Mouse (Mus musculus): ENCODE measurements around the gene Tspan5. TPM values are rescaled to one million over a fixed set of nuclear protein-coding genes. Genes with fewer than 3 reads are reported as not detected.

Tspan5 gene
- total and polyA plus RNA-seq, 2 experiments from 2014 or later, result 99.4 to 156 TPM

DNA sequence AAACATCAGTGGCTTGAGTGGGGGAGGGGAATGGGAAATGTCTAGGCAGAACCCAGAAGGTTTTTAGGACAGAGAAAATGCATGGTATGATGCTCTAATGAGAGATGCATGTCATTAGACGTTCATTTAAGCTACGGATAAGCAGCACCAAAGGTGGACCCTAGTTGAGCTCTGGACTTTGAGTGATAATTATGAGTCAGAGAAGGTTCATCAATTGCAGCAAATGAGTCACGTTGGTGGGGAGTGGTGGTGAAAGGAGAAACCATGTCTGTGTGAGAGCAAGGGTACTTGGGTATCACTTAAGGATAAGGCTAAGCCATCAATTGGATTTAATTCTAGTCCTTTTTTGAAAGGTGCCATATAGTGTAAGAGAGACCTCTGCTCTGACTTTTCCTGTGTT is 1.7 kb upstream of the Tspan5 start:
- no peaks in the 10 kb centered on the region for H3K36me3 ChIP-seq (ENCODE audit: insufficient read depth, low read length)
- H3K4me3 ChIP-seq (ENCODE audit: low read depth, low read length), result no peak overlapping the region
- no peak overlapping the region for H3K9ac ChIP-seq (replicated peaks; ENCODE audit: low read length, poor library complexity, severe bottlenecking)
- WGBS, result 84% methylated on average over 3 of the region's 3 CpGs
- 0 out of 2 replicates have a peak, but pooled peaks cover 6% of the 10 kb centered on the region for H3K4me1 ChIP-seq (ENCODE audit: insufficient read depth, low read length)
- H3K27me3 ChIP-seq (ENCODE audit: insufficient read depth, low read length), result no peaks in the 10 kb centered on the region
- DNase-seq (ENCODE audit: low spot score), result no peak
- H3K4me2 ChIP-seq (ENCODE audit: low read depth, low read length, poor library complexity, severe bottlenecking), result no peak overlapping the region
- no peaks in the 10 kb centered on the region for H3K9me3 ChIP-seq (ENCODE audit: low read length)
- no peak overlapping the region for H3K27ac ChIP-seq (ENCODE audit: low read depth, low read length)
- no peak for TF ChIP-seq CTCF (IDR thresholded peaks at IDR 0.05)
- ATAC-seq (ENCODE audit: low FRiP score), result no peak

GRCm38 (mm10) chr3:138740843-138741540 is 1.0 kb upstream of the Tspan5 start:
- DNase-seq (ENCODE audit: low spot score), result no peak
- peak overlapping the region; percentile 94 for H3K27ac ChIP-seq (ENCODE audit: low read depth, low read length)

DNA sequence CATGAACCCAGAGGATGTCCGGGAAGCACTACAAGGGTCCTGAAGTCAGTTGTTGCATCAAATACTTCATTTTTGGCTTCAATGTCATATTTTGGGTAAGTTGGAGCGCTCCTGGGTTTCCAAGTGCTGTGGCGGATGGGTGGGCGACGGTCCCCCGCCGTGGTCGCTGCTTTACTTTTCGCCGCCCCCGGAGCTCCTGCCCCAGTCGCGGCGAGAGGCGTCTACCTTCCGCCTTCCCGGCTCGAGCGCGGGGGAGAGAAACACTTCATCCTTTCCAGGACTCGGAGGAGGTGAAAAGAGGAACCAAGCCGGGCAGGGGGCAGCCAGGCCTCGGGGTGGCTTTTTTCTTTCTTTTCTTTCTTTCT is 553 bp downstream of the Tspan5 start:
- TF ChIP-seq CTCF (IDR thresholded peaks at IDR 0.05), result no peak
- ATAC-seq (ENCODE audit: low FRiP score), result 0 out of 2 replicates have a peak, but pooled peaks have one; percentile 26
- 0% methylated on average over 23 of the region's 23 CpGs for WGBS

More at GRCm38 (mm10) chr3:138740843-138741540, 1.0 kb upstream of the Tspan5 start:
- H3K4me3 ChIP-seq (ENCODE audit: low read depth, low read length), result peak overlapping the region; percentile 93; the same call in 1 of the 2 replicates
- ATAC-seq (ENCODE audit: low FRiP score), result no peak
- TF ChIP-seq CTCF (IDR thresholded peaks at IDR 0.05), result no peak
- peak overlapping the region; percentile 79 for H3K4me2 ChIP-seq (ENCODE audit: low read depth, low read length, poor library complexity, severe bottlenecking)
- H3K27me3 ChIP-seq (ENCODE audit: insufficient read depth, low read length), result no peaks in the 10 kb centered on the region
- H3K36me3 ChIP-seq (ENCODE audit: insufficient read depth, low read length), result no peaks in the 10 kb centered on the region
- no peaks in the 10 kb centered on the region for H3K9me3 ChIP-seq (ENCODE audit: low read length)
- peak overlapping the region; percentile 77; the same call in 1 of the 2 replicates for H3K9ac ChIP-seq (replicated peaks; ENCODE audit: low read length, poor library complexity, severe bottlenecking)
- WGBS, result 66% methylated on average over 8 of the region's 8 CpGs
- H3K4me1 ChIP-seq (ENCODE audit: insufficient read depth, low read length), result peaks cover 12% of the 10 kb centered on the region; the same call in 1 of the 2 replicates

GRCm38 (mm10) chr3:138743061-138743671 is 1.2 kb downstream of the Tspan5 start:
- H3K36me3 ChIP-seq (ENCODE audit: insufficient read depth, low read length), result no peaks in the 10 kb centered on the region
- peak overlapping the region; percentile 93 for H3K4me3 ChIP-seq (ENCODE audit: low read depth, low read length)
- no peak for TF ChIP-seq CTCF (IDR thresholded peaks at IDR 0.05)
- ATAC-seq (ENCODE audit: low FRiP score), result peak; percentile 80
- peak overlapping the region; percentile 77 for H3K9ac ChIP-seq (replicated peaks; ENCODE audit: low read length, poor library complexity, severe bottlenecking)
- WGBS, result under 1% methylated on average over 33 of the region's 33 CpGs
- peak overlapping the region; percentile 79 for H3K4me2 ChIP-seq (ENCODE audit: low read depth, low read length, poor library complexity, severe bottlenecking)
- peaks cover 19% of the 10 kb centered on the region for H3K4me1 ChIP-seq (ENCODE audit: insufficient read depth, low read length)
- peak overlapping the region; percentile 94 for H3K27ac ChIP-seq (ENCODE audit: low read depth, low read length)
- no peaks in the 10 kb centered on the region for H3K27me3 ChIP-seq (ENCODE audit: insufficient read depth, low read length)
- peak; percentile 91 for DNase-seq (ENCODE audit: low spot score)
- H3K9me3 ChIP-seq (ENCODE audit: low read length), result no peaks in the 10 kb centered on the region

More for the DNA sequence above, 553 bp downstream of the Tspan5 start:
- Histone ChIP-seq H3K27me3 (ENCODE audit: insufficient read depth, low read length) (no peaks in the 10 kb centered on the region), H3K4me2 (ENCODE audit: low read depth, low read length, poor library complexity, severe bottlenecking) (peak overlapping the region; percentile 79), H3K9ac (replicated peaks; ENCODE audit: low read length, poor library complexity, severe bottlenecking) (peak overlapping the region; percentile 77), H3K4me1 (ENCODE audit: insufficient read depth, low read length) (peaks cover 19% of the 10 kb centered on the region), H3K4me3 (ENCODE audit: low read depth, low read length) (peak overlapping the region; percentile 93), H3K27ac (ENCODE audit: low read depth, low read length) (peak overlapping the region; percentile 94), H3K9me3 (ENCODE audit: low read length) (no peaks in the 10 kb centered on the region), H3K36me3 (ENCODE audit: insufficient read depth, low read length) (no peaks in the 10 kb centered on the region)
- DNase-seq (ENCODE audit: low spot score), result no peak

- peaks cover 19% of the 10 kb centered on the region for H3K4me1 ChIP-seq (ENCODE audit: insufficient read depth, low read length)
- peak overlapping the region; percentile 79 for H3K4me2 ChIP-seq (ENCODE audit: low read depth, low read length, poor library complexity, severe bottlenecking)
- peak overlapping the region; percentile 77 for H3K9ac ChIP-seq (replicated peaks; ENCODE audit: low read length, poor library complexity, severe bottlenecking)
- no peaks in the 10 kb centered on the region for H3K9me3 ChIP-seq (ENCODE audit: low read length)
- H3K27ac ChIP-seq (ENCODE audit: low read depth, low read length), result no peak overlapping the region; the same call in 1 of the 2 replicates
- TF ChIP-seq CTCF (IDR thresholded peaks at IDR 0.05), result no peak
- ATAC-seq (ENCODE audit: low FRiP score) (no peak), DNase-seq (ENCODE audit: low spot score) (no peak)
- no peaks in the 10 kb centered on the region for H3K36me3 ChIP-seq (ENCODE audit: insufficient read depth, low read length)
- peak overlapping the region; percentile 93 for H3K4me3 ChIP-seq (ENCODE audit: low read depth, low read length)
- 15% methylated on average over 8 of the region's 8 CpGs for WGBS
- H3K27me3 ChIP-seq (ENCODE audit: insufficient read depth, low read length), result no peaks in the 10 kb centered on the region
Observed at GRCm38 (mm10) chr3:138744030-138744774, 2.2 kb downstream of the Tspan5 start.
